Mouse (Mus musculus) heart, adult 2 months (tissue): Measurements from ENCODE around the gene Ttyh3. TPM values are rescaled to one million over a fixed set of nuclear protein-coding genes. Genes with fewer than 3 reads are reported as not detected.
"Not testable (repeated sequence)": the region's sequence is repeated elsewhere in the genome, so short reads cannot be mapped to it uniquely, and the experiment has no call there.

Source experiments
- DNase-seq, 2 experiments: peaks; one replicate each; pipeline ENCODE4 v3.0.0; 2021
- H3K27ac ChIP-seq: fragments of 200-600 bp; 2 replicates; pipeline ENCODE4 v1.8.1; 2022
- H3K27me3 ChIP-seq: fragments of 200-500 bp; 2 replicates; pipeline ENCODE4 v1.6.1; 2012; ENCODE audit warnings: mild to moderate bottlenecking, low read length, inconsistent platforms, mixed read lengths; ENCODE audit not compliant: control insufficient read depth, insufficient read depth
- H3K36me3 ChIP-seq: fragments of 200-500 bp; 2 replicates; pipeline ENCODE4 v1.6.1; 2012; ENCODE audit warnings: low read length, inconsistent platforms; ENCODE audit not compliant: control insufficient read depth, insufficient read depth
- H3K4me1 ChIP-seq: fragments of 200-500 bp; 2 replicates; pipeline ENCODE4 v1.6.1; 2011; ENCODE audit warnings: low read length; ENCODE audit not compliant: control insufficient read depth, insufficient read depth
- H3K4me3 ChIP-seq: fragments of 200-600 bp; 2 replicates; pipeline ENCODE4 v1.8.1; 2022
- H3K79me2 ChIP-seq: fragments of 200-500 bp; replicated peaks from 2 replicates; pipeline ENCODE4 v1.6.1; 2012; ENCODE audit warnings: mild to moderate bottlenecking, inconsistent platforms, low read length, moderate library complexity, mixed read lengths; ENCODE audit not compliant: control insufficient read depth, insufficient read depth
- H3K9ac ChIP-seq: fragments of 200-500 bp; 2 replicates; pipeline ENCODE4 v1.6.1; 2012; ENCODE audit warnings: low read depth, mild to moderate bottlenecking, control low read depth, inconsistent platforms, low read length, mixed read lengths
- CTCF ChIP-seq: fragments of 200-600 bp; IDR thresholded peaks from 2 replicates; pipeline ENCODE4 v1.8.1; 2022; ENCODE audit warnings: antibody characterized with exemption, mild to moderate bottlenecking, moderate library complexity
- EP300 ChIP-seq: fragments of 200-500 bp; IDR thresholded peaks from 2 replicates; pipeline ENCODE4 v1.6.1; 2011; ENCODE audit warnings: low read depth, low read length, control low read depth; ENCODE audit not compliant: insufficient read depth
- POLR2A ChIP-seq: fragments of 200-500 bp; IDR thresholded peaks from 2 replicates; pipeline ENCODE4 v1.6.1; 2011; ENCODE audit warnings: mild to moderate bottlenecking, low read depth, low read length, control low read depth; ENCODE audit not compliant: insufficient read depth
- whole genome bisulfite sequencing: fragments of 180-500 bp; shearing (Covaris S2); methylation state at CpG from one replicate; pipeline ENCODE4 v1.1.7; 2018; 5-methylcytosine and 5-hydroxymethylcytosine counted together
- intact Hi-C: fragments of 180-260 bp; cut with DNase I; formaldehyde crosslinking; loops from one replicate; pipeline ENCODE4 v1.15.1; 2025
- polyA plus RNA-seq: library from polyadenylated mRNA; depleted of rRNA; stranded (reverse); fragments of >200 nt; gene quantifications from 2 replicates; pipeline ENCODE4 v1.2.3, GENCODE M21; 2012
- total RNA-seq, 2 experiments: library from RNA; stranded (reverse); gene quantifications; 2 replicates each; pipeline ENCODE4 v1.2.3; 2021

Gene Ttyh3
- total and polyA plus RNA-seq, 3 experiments, result 10.6 to 14.6 (median 11.0) TPM

DNA sequence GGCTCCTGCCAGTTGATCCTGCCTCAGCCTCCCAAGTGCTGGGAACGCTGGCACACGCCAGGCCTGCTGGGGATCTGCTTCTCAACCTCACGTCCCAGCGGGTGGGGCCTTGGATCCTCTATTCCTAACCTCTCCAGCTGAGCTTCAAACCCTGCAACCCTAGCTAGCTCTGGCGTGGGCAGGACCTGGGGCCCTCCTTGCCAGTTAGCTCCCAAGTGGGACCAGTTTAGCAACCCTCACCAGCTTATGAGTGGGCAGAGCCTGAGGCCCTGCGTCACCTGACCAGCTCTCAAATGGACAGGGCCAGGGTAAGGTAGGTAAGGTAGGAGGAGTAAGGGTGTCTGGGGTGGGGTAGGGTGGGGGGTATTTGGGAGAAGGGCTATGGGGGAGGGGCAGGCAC is 31.2 kb upstream of the Ttyh3 start:
- no peak for TF ChIP-seq EP300
- TF ChIP-seq CTCF, result no peak
- intact Hi-C loops, result no loop called here
- no peaks in the 10 kb centered on the region for H3K79me2 ChIP-seq
- no peak for DNase-seq
- H3K27ac ChIP-seq, result no peak overlapping the region
- H3K4me1 ChIP-seq, result no peaks in the 10 kb centered on the region
- H3K9ac ChIP-seq, result no peak overlapping the region
- H3K36me3 ChIP-seq, result no peaks in the 10 kb centered on the region
- H3K27me3 ChIP-seq, result no peaks in the 10 kb centered on the region
- WGBS, result 91% methylated on average over 6 of the region's 6 CpGs
- H3K4me3 ChIP-seq, result no peak overlapping the region

DNA sequence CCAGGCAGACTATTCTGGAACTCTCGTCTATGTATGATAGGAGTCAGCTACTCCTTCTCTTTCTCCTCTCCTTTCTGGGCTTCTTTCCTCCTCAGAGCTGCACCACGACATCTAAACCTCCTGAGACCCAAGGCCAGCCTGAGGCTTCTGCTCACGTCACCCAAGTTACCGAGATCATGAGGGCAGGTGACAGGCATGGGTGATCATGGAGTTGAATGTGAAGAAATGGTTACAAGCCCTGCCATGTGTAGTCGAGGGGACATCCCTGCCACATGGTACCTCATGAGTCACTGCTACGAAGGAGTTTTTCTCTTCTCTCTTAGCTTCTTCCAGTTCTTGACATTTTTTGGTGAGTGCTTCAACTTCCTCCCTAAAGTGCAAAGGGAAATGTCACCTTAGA is 28.3 kb upstream of the Ttyh3 start:
- WGBS, result 89% methylated on average over 6 of the region's 6 CpGs

DNA sequence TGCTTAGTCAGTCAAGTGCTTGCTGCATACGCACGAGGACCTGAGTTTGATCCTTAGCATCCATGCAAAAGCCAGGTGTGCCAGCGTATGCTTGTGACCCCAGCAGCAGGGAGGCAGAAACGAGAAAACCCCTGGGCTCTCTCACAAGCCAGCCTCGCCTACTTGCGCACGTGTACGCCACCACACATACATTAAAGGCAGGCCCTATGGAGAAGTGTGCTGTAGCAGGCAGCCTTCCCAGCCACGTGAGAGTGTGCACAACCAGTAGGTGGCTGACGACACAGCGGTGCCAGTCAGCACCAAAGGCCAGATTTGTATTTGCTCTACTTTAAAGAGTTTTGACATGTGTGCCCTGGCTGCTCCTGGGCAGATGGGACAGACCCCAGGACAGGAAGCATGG is 26.8 kb upstream of the Ttyh3 start:
- WGBS, result 93% methylated on average over 11 of the region's 11 CpGs
- TF ChIP-seq POLR2A, result no peak
- no peak for TF ChIP-seq CTCF
- TF ChIP-seq EP300, result no peak

More for the DNA sequence above, 28.3 kb upstream of the Ttyh3 start:
- Histone ChIP-seq H3K36me3 (no peaks in the 10 kb centered on the region), H3K4me1 (no peaks in the 10 kb centered on the region), H3K27ac (no peak overlapping the region), H3K27me3 (no peaks in the 10 kb centered on the region), H3K4me3 (no peak overlapping the region), H3K79me2 (no peaks in the 10 kb centered on the region), H3K9ac (no peak overlapping the region)
- no peak for DNase-seq
- intact Hi-C loops, result no loop called here
- no peak for TF ChIP-seq EP300
- no peak for TF ChIP-seq CTCF
- TF ChIP-seq POLR2A, result no peak

DNA sequence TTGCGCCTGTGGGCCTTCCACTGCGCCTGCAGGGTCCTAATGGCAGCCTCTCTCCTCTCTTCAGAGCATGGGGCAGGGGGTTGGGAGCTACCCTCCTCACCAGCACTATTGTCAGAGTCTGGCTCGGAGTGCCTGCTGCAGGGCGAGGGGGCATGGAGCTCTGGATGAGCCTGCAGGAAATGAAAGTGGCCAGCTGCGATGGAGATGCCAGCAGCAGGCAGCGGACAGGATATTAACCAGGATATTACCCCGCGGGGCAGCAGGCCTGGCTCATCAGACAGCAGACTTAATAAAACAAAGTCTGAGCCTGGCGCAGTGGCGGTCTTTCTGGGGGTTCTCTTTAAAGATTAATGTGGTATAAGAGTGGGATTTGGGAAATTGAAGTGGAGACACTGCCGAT is 26.2 kb upstream of the Ttyh3 start:
- no peak overlapping the region for H3K4me3 ChIP-seq
- no peak overlapping the region for H3K9ac ChIP-seq
- H3K27me3 ChIP-seq, result no peaks in the 10 kb centered on the region
- no peaks in the 10 kb centered on the region for H3K79me2 ChIP-seq
- H3K27ac ChIP-seq, result no peak overlapping the region
- TF ChIP-seq POLR2A, result no peak
- TF ChIP-seq CTCF, result no peak
- no peak for TF ChIP-seq EP300
- DNase-seq, result no peak
- 78% methylated on average over 11 of the region's 11 CpGs for WGBS
- intact Hi-C loops, result no loop called here
- no peaks in the 10 kb centered on the region for H3K36me3 ChIP-seq
- H3K4me1 ChIP-seq, result no peaks in the 10 kb centered on the region

More for the DNA sequence above, 26.8 kb upstream of the Ttyh3 start:
- H3K4me3 ChIP-seq, result no peak overlapping the region
- H3K4me1 ChIP-seq, result no peaks in the 10 kb centered on the region
- H3K27ac ChIP-seq, result no peak overlapping the region
- intact Hi-C loops, result no loop called here
- no peaks in the 10 kb centered on the region for H3K36me3 ChIP-seq
- no peak overlapping the region for H3K9ac ChIP-seq
- H3K79me2 ChIP-seq, result no peaks in the 10 kb centered on the region
- no peaks in the 10 kb centered on the region for H3K27me3 ChIP-seq
- DNase-seq, result no peak

DNA sequence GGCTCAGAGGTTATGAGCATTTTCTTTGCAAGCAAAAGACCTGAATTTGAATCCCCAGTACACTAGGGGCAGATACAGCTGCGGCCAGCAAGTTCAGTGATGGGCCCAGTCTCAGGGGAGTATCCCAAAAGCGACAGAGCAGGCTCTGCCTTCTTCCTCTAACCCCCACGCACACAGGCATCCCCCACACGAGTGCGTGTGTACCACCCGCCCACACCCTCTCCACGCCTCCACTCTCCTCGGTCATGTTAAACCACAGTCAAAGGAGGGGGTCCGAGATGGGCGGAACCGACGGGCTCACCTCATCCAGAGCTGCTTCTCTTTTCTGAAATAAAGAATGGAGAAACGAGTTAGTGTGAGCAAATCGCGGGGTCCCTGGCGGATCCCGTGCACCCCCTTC is 25.2 kb upstream of the Ttyh3 start:
- H3K36me3 ChIP-seq, result no peaks in the 10 kb centered on the region
- no peak for DNase-seq
- intact Hi-C loops, result no loop called here
- no peak overlapping the region for H3K27ac ChIP-seq
- WGBS, result 80% methylated on average over 17 of the region's 17 CpGs
- no peaks in the 10 kb centered on the region for H3K79me2 ChIP-seq
- TF ChIP-seq POLR2A, result no peak
- no peak for TF ChIP-seq EP300
- TF ChIP-seq CTCF, result no peak
- no peaks in the 10 kb centered on the region for H3K4me1 ChIP-seq
- H3K4me3 ChIP-seq, result no peak overlapping the region
- H3K27me3 ChIP-seq, result no peaks in the 10 kb centered on the region
- no peak overlapping the region for H3K9ac ChIP-seq

DNA sequence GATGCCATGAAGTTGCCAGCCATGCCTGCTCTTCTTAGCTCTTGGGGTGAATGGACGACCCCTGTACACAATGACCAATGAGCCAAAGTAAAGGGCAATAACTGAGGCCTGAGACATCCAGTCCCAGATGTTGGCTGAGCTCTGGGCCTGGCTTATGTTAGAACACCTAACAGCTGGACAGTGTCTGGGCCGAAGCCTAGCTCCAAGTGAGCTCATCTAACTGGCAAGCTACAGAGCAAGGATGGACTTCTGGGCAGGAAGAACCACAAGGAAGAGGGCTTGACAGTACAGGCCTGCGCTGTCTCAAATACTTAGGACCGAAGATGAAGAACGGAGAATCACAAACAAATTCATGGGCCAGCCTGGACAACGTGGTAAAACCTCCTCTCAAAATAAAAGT is 23.8 kb upstream of the Ttyh3 start:
- H3K4me1 ChIP-seq, H3K9ac ChIP-seq, H3K27ac ChIP-seq, H3K4me3 ChIP-seq, intact Hi-C loops, H3K36me3 ChIP-seq, H3K79me2 ChIP-seq, H3K27me3 ChIP-seq: not testable (repeated sequence)
- 83% methylated on average over 6 of the region's 6 CpGs for WGBS
- peak in 1 of 2 experiments; percentile 43 for DNase-seq

DNA sequence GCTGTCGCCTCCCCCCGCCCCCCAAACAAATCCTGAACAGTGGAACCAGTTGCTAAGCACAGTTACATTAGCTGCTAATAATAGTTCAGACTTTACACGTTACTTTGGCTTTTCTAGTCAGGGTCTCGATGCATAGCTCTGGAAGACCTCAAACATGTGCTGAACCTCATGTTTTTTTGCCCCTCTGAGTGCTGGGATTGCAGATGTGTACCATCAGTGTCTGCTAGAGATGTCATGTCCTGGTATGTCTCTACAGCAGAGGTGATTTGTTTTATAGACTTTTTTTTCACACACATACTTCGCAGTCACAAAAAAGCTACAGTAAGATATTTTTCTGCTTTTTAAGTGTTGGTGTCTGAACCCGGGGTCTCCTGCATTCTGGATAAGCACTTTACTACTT is 23.3 kb upstream of the Ttyh3 start:
- Histone ChIP-seq H3K4me3 (no peak overlapping the region), H3K36me3 (no peaks in the 10 kb centered on the region), H3K4me1 (no peaks in the 10 kb centered on the region), H3K9ac (no peak overlapping the region), H3K27me3 (no peaks in the 10 kb centered on the region), H3K79me2 (no peaks in the 10 kb centered on the region), H3K27ac (no peak overlapping the region)
- WGBS, result 90% methylated on average over 6 of the region's 6 CpGs
- no peak for TF ChIP-seq POLR2A
- TF ChIP-seq CTCF, result no peak
- no peak for TF ChIP-seq EP300
- intact Hi-C loops, result no loop called here
- DNase-seq, result no peak
